Mouse (Mus musculus) adrenal gland, postnatal 10 days (tissue): ENCODE measurements at regions not wholly inside any gene's neighbourhood (a gene's known extent, or its start where the extent isn't known, plus 50 kb on each side); places are given as distances from the start of the nearest gene placed in this dataset.
"Not testable (repeated sequence)": the region's sequence is repeated elsewhere in the genome, so short reads cannot be mapped to it uniquely, and the experiment has no call there.

ENCODE experiments used
- DNase-seq: peaks from one replicate; pipeline ENCODE4 v3.0.0; 2021; ENCODE audit warnings: mixed read lengths

- DNase-seq = no peak
These were observed 188.9 kb upstream of the Pfkp start for GRCm38 (mm10) chr13:6837446-6837845.

DNA sequence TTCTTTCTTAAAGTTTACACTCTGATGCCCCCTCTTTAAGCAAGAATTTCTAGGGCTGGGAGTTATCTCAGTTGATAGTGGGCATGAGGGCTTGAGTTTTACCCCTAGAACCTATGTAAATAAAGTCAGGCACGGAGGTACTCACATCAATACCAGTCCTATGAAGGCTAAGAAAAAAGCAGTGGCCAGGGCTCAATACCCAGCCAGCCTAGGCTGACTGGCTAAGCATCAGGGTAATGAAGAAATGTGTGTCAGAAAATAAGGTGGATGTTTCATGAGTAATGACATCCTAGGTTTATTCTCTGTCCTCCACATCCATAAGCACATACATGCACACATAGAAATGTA is 188.5 kb upstream of the Pfkp start:
- DNase-seq = no peak

DNA sequence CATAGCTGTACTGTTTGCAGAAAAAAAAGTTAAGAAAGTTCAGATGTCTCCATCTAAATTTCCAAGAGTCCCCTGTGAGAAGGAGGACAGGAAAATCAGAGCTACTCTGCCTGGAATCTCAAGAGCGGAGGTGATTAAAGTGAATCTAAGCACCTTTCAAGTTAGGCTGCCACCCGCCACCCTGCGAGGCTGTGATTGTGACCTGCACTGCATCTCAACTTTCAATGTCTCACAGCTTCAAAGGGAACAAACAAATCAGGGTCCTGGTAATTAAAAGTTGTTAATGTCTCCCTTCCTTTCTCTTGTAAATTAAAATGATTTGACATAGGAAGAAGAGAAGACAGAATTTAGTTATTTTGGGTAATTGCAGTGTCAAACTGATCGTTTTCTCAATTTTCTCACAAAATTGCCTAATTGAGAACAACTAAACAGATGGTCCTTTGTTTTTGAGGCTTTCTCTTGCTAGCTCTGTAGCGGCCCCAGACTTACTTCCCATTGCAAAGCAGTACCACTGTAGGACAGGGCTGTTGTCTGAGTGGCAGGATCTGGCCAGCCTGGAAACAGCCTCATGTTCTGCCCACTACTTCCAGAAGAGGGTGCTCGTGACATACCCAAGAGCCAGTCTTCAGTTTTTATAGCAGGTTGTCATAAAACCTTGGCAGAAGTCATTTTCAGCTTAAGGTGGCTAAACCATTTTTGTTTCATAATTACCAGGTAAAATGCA is 187.9 kb upstream of the Pfkp start:
- DNase-seq = peak; percentile 78

DNA sequence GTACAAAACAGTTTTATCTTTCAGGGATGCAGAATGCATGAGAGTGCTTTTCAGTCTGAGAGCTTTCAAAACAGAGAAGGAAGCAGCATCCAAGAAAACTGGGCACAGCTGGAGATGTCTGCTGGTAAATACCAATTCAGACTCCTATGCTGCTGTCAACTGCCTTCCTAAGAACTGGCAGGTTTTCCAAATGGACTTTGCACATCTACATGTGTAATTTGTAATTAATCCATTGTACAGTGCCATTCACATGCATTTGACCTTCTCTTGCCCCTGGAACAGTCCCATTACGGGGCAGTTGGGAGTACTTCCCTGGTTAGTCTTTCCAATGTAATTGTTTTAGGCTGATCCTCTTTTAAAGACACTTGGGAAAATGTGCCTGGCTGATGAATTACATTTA is 181.3 kb upstream of the Pfkp start:
- DNase-seq = no peak

- no peak for DNase-seq
These were observed 180.8 kb upstream of the Pfkp start for GRCm38 (mm10) chr13:6829346-6829745.

DNA sequence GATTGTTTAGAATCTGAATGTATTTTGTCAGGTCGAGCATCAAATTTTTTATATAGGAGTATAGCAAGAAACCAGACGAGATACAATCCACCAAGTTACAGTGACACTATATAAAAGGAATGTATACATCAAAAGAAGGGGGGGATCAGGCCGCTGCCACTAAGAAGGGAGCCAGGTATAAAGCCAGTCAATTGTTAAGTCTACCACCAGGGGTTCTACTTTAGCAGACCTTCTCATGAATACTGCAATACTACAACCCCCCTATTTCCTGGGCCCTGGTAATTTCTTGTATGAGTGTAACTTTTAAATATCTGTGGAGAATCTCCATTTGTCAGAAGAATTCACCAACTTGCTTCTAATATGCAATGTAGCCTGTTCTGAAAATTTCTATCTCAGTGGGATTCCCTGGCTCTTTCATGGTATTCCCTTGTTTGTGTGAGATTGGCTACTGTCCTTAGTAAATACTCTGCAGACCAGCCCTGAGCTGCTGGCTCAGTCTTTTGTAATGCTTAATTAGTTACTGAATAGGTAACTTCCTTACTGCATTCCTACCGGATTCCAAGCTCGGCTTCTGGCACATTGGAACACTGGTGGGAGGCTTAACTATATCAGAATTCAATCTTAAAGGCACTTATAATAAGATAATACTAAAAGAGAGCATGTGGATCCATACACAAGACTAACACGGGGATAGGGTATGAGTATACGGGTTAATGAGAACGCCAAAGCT is 180.2 kb upstream of the Pfkp start:
- not testable (repeated sequence) for DNase-seq

DNA sequence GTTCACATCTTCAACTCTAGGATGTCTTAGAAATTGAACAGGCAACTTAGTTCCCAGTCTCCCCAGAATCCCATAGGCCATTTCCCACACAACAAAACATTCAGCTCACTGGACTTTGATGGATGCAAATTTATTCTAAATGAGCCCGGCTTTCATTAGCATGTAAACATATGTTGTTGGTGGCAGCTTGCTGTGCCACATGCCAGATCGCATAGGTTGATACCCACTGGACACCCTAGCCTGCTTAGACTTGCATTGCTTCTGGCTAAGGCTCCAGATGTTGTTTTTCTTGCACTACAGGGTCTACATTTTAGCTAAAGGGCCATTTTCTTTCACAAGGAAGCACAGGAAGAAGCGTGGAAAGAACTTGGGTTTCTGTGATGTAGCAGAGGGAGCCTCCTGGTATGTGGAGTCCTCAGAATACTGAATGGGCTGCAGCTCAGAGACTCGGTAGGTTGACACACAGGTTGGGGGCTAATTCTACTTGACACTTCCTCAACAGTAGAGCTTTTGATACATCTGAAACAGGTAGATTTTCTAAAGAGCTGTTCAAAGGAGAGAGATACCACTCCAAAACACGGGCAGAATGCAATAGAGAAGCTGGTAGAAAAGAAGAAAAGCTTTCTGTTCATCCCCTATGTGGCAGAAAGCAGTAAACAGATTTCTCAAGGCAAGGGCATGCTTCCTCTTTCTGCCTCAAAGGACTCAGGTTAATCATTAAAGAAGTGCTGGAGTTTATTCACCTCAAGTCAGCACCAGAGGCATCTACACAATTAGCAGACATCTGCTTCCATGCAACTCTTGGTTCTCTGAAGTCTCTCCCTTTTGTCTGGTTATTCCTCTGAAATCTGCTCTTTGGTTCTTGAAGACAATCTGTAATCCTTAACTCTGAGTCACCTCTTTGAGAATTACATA is 153.9 kb upstream of the Pfkp start:
- DNase-seq = no peak

DNA sequence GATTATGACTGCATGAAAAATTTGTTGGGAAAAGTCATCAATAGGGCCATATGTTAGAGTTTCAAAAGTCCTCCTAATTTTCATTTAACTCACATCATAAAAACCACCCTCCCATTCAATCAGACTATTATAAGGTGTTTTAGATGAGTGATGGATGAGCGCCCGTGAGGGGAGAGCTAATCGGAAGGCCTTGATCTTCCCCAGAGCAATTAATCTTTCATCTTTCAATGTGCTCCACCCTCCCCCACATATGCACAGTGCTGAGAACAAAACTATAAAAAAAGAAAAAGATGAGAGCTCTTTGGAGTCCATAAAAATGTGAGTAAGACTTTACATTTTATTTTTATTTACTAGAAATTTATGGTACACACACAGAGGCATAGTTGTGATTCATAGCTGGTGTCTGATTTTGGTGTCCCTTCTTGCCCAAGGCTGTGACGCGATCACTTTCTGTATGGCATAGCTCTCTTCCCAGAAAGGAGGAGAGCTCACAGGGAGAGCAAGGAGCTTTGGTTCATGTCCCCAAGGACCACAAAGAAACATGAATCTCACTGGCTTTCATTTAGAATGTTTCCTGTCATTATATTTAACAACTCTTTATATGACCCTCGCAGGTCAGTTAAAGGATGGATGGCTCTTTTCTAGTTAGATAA is 119.5 kb upstream of the Pfkp start:
- DNase-seq = no peak

- DNase-seq = no peak
These were observed 108.6 kb upstream of the Pfkp start for GRCm38 (mm10) chr13:6757151-6757550.

GRCm38 (mm10) chr13:6751599-6751998 is 103.0 kb upstream of the Pfkp start:
- DNase-seq = no peak

DNA sequence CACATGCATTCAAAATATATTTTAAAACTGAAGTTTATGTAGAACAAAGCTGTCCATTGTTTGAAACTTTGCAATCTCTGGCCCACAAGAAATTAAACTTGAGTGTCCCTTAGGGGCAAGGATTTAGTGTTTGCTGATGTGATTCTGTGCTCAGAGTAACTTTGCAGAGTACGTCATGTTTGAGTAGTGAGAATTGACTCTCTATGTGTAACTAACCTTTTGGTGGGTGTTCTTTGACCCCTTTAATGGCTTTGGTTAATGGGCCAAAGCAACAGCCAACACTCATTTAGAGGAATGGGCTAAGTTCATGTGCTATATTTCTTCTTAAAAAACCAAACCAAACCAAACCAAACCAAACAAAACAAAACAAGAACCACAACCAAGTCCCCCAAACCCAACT is 102.6 kb upstream of the Pfkp start:
- no peak for DNase-seq

GRCm38 (mm10) chr13:6741916-6742315 is 93.3 kb upstream of the Pfkp start:
- no peak for DNase-seq

- DNase-seq = peak; percentile 8
These were observed 88.5 kb upstream of the Pfkp start for GRCm38 (mm10) chr13:6736984-6737566.
